Mouse (Mus musculus): ENCODE results near the gene Ctbp2. TPM values are rescaled to one million over a fixed set of nuclear protein-coding genes. Genes with fewer than 3 reads are reported as not detected.

Gene Ctbp2
- polyA plus RNA-seq, 1 experiment from 2014 or later, result 72.6 TPM

GRCm38 (mm10) chr7:132977981-132978380 lies 146.2 kb downstream of the Ctbp2 start:
- Histone ChIP-seq H3K4me1 (replicated peaks; ENCODE audit: control insufficient read depth, insufficient read depth, low read length) (no peaks in the 10 kb centered on the region; the same call in 1 of the 2 replicates), H3K9me3 (ENCODE audit: control insufficient read depth, low read length) (no peaks in the 10 kb centered on the region), H3K27me3 (ENCODE audit: control insufficient read depth, insufficient read depth, low read length) (no peaks in the 10 kb centered on the region), H3K36me3 (replicated peaks; ENCODE audit: control insufficient read depth, insufficient read depth) (peaks cover 35% of the 10 kb centered on the region), H3K4me2 (replicated peaks) (no peak overlapping the region), H3K9ac (no peak overlapping the region), H3K27ac (no peak overlapping the region), H3K4me3 (replicated peaks; ENCODE audit: low read length) (no peak overlapping the region)
- ATAC-seq (ENCODE audit: low FRiP score) (no peak), DNase-seq (ENCODE audit: low spot score) (no peak)
- 96% methylated on average over 2 of the region's 2 CpGs for WGBS

GRCm38 (mm10) chr7:132976079-132976478 lies 148.1 kb downstream of the Ctbp2 start:
- DNase-seq (ENCODE audit: low spot score), result no peak

GRCm38 (mm10) chr7:132972079-132972478 lies 152.1 kb downstream of the Ctbp2 start:
- no peak overlapping the region for H3K4me3 ChIP-seq (replicated peaks; ENCODE audit: low read length)
- no peaks in the 10 kb centered on the region for H3K27me3 ChIP-seq (ENCODE audit: control insufficient read depth, insufficient read depth, low read length)
- ATAC-seq (ENCODE audit: low FRiP score) (no peak), DNase-seq (ENCODE audit: low spot score) (no peak)
- peaks cover 13% of the 10 kb centered on the region for H3K36me3 ChIP-seq (replicated peaks; ENCODE audit: control insufficient read depth, insufficient read depth)
- no peak overlapping the region for H3K9ac ChIP-seq
- no peak overlapping the region for H3K4me2 ChIP-seq (replicated peaks)
- H3K27ac ChIP-seq, result no peak overlapping the region
- 92% methylated on average over 2 of the region's 2 CpGs for WGBS
- no peaks in the 10 kb centered on the region; the same call in 1 of the 2 replicates for H3K4me1 ChIP-seq (replicated peaks; ENCODE audit: control insufficient read depth, insufficient read depth, low read length)
- no peaks in the 10 kb centered on the region for H3K9me3 ChIP-seq (ENCODE audit: control insufficient read depth, low read length)

More at GRCm38 (mm10) chr7:132976079-132976478, 148.1 kb downstream of the Ctbp2 start:
- no peak overlapping the region for H3K9ac ChIP-seq
- WGBS, result 55% methylated on average over 2 of the region's 2 CpGs
- H3K27me3 ChIP-seq (ENCODE audit: control insufficient read depth, insufficient read depth, low read length), result no peaks in the 10 kb centered on the region
- H3K4me1 ChIP-seq (replicated peaks; ENCODE audit: control insufficient read depth, insufficient read depth, low read length), result no peaks in the 10 kb centered on the region; the same call in 1 of the 2 replicates
- H3K27ac ChIP-seq, result 0 out of 2 replicates have a peak overlapping the region, but pooled peaks have one; percentile 14
- H3K9me3 ChIP-seq (ENCODE audit: control insufficient read depth, low read length), result no peaks in the 10 kb centered on the region
- ATAC-seq (ENCODE audit: low FRiP score), result no peak
- H3K4me2 ChIP-seq (replicated peaks), result no peak overlapping the region
- peaks cover 18% of the 10 kb centered on the region for H3K36me3 ChIP-seq (replicated peaks; ENCODE audit: control insufficient read depth, insufficient read depth)
- no peak overlapping the region for H3K4me3 ChIP-seq (replicated peaks; ENCODE audit: low read length)

- 82% methylated on average over 2 of the region's 2 CpGs for WGBS
Observed at GRCm38 (mm10) chr7:132965707-132966106, 158.4 kb downstream of the Ctbp2 start.

GRCm38 (mm10) chr7:132964395-132964794 lies 159.8 kb downstream of the Ctbp2 start:
- Histone ChIP-seq H3K27ac (no peak overlapping the region), H3K9me3 (ENCODE audit: control insufficient read depth, low read length) (no peaks in the 10 kb centered on the region), H3K4me1 (replicated peaks; ENCODE audit: control insufficient read depth, insufficient read depth, low read length) (no peaks in the 10 kb centered on the region), H3K36me3 (replicated peaks; ENCODE audit: control insufficient read depth, insufficient read depth) (peaks cover 8% of the 10 kb centered on the region), H3K4me2 (replicated peaks) (no peak overlapping the region), H3K9ac (no peak overlapping the region), H3K27me3 (ENCODE audit: control insufficient read depth, insufficient read depth, low read length) (no peaks in the 10 kb centered on the region), H3K4me3 (replicated peaks; ENCODE audit: low read length) (no peak overlapping the region)
- no peak for DNase-seq (ENCODE audit: low spot score)
- 84% methylated on average over 3 of the region's 3 CpGs for WGBS
- ATAC-seq (ENCODE audit: low FRiP score), result no peak

More at GRCm38 (mm10) chr7:132965707-132966106, 158.4 kb downstream of the Ctbp2 start:
- H3K36me3 ChIP-seq (replicated peaks; ENCODE audit: control insufficient read depth, insufficient read depth), result peaks cover 8% of the 10 kb centered on the region
- no peak overlapping the region for H3K4me3 ChIP-seq (replicated peaks; ENCODE audit: low read length)
- no peak overlapping the region for H3K9ac ChIP-seq
- H3K27ac ChIP-seq, result no peak overlapping the region
- no peaks in the 10 kb centered on the region for H3K4me1 ChIP-seq (replicated peaks; ENCODE audit: control insufficient read depth, insufficient read depth, low read length)
- H3K27me3 ChIP-seq (ENCODE audit: control insufficient read depth, insufficient read depth, low read length), result no peaks in the 10 kb centered on the region
- no peaks in the 10 kb centered on the region for H3K9me3 ChIP-seq (ENCODE audit: control insufficient read depth, low read length)
- no peak overlapping the region for H3K4me2 ChIP-seq (replicated peaks)
- ATAC-seq (ENCODE audit: low FRiP score) (no peak), DNase-seq (ENCODE audit: low spot score) (no peak)

- WGBS, result 92% methylated on average over 3 of the region's 3 CpGs
- ATAC-seq (ENCODE audit: low FRiP score), result no peak
Observed at GRCm38 (mm10) chr7:132950613-132951012, 173.5 kb downstream of the Ctbp2 start.

GRCm38 (mm10) chr7:132949968-132950367 lies 174.2 kb downstream of the Ctbp2 start:
- WGBS, result 82% methylated on average over 4 of the region's 4 CpGs
- no peaks in the 10 kb centered on the region for H3K36me3 ChIP-seq (replicated peaks; ENCODE audit: control insufficient read depth, insufficient read depth)
- H3K9ac ChIP-seq, result no peak overlapping the region
- H3K4me3 ChIP-seq (replicated peaks; ENCODE audit: low read length), result no peak overlapping the region
- H3K27me3 ChIP-seq (ENCODE audit: control insufficient read depth, insufficient read depth, low read length), result no peaks in the 10 kb centered on the region
- ATAC-seq (ENCODE audit: low FRiP score) (no peak), DNase-seq (ENCODE audit: low spot score) (no peak)
- H3K4me1 ChIP-seq (replicated peaks; ENCODE audit: control insufficient read depth, insufficient read depth, low read length), result no peaks in the 10 kb centered on the region
- no peak overlapping the region for H3K4me2 ChIP-seq (replicated peaks)
- H3K9me3 ChIP-seq (ENCODE audit: control insufficient read depth, low read length), result no peaks in the 10 kb centered on the region
- no peak overlapping the region for H3K27ac ChIP-seq

More at GRCm38 (mm10) chr7:132950613-132951012, 173.5 kb downstream of the Ctbp2 start:
- Histone ChIP-seq H3K9me3 (ENCODE audit: control insufficient read depth, low read length) (no peaks in the 10 kb centered on the region), H3K4me2 (replicated peaks) (no peak overlapping the region), H3K9ac (no peak overlapping the region), H3K36me3 (replicated peaks; ENCODE audit: control insufficient read depth, insufficient read depth) (no peaks in the 10 kb centered on the region), H3K27me3 (ENCODE audit: control insufficient read depth, insufficient read depth, low read length) (no peaks in the 10 kb centered on the region), H3K4me3 (replicated peaks; ENCODE audit: low read length) (no peak overlapping the region), H3K27ac (no peak overlapping the region), H3K4me1 (replicated peaks; ENCODE audit: control insufficient read depth, insufficient read depth, low read length) (no peaks in the 10 kb centered on the region)
- no peak for DNase-seq (ENCODE audit: low spot score)

GRCm38 (mm10) chr7:132940569-132940968 lies 183.6 kb downstream of the Ctbp2 start:
- no peak overlapping the region for H3K9ac ChIP-seq
- WGBS, result 86% methylated on average over 2 of the region's 2 CpGs
- H3K27me3 ChIP-seq (ENCODE audit: control insufficient read depth, insufficient read depth, low read length), result no peaks in the 10 kb centered on the region

GRCm38 (mm10) chr7:132939118-132939517 lies 185.0 kb downstream of the Ctbp2 start:
- no peak overlapping the region for H3K4me3 ChIP-seq (replicated peaks; ENCODE audit: low read length)
- no peak overlapping the region for H3K27ac ChIP-seq
- no peak for ATAC-seq (ENCODE audit: low FRiP score)
- 92% methylated on average over 2 of the region's 2 CpGs for WGBS
- no peak overlapping the region for H3K4me2 ChIP-seq (replicated peaks)
- H3K9me3 ChIP-seq (ENCODE audit: control insufficient read depth, low read length), result no peaks in the 10 kb centered on the region
- H3K4me1 ChIP-seq (replicated peaks; ENCODE audit: control insufficient read depth, insufficient read depth, low read length), result no peaks in the 10 kb centered on the region
- no peaks in the 10 kb centered on the region for H3K36me3 ChIP-seq (replicated peaks; ENCODE audit: control insufficient read depth, insufficient read depth)
- H3K27me3 ChIP-seq (ENCODE audit: control insufficient read depth, insufficient read depth, low read length), result no peaks in the 10 kb centered on the region
- no peak overlapping the region for H3K9ac ChIP-seq
- no peak for DNase-seq (ENCODE audit: low spot score)

More at GRCm38 (mm10) chr7:132940569-132940968, 183.6 kb downstream of the Ctbp2 start:
- ATAC-seq (ENCODE audit: low FRiP score) (no peak), DNase-seq (ENCODE audit: low spot score) (no peak)
- Histone ChIP-seq H3K4me3 (replicated peaks; ENCODE audit: low read length) (no peak overlapping the region), H3K9me3 (ENCODE audit: control insufficient read depth, low read length) (no peaks in the 10 kb centered on the region), H3K4me2 (replicated peaks) (no peak overlapping the region), H3K36me3 (replicated peaks; ENCODE audit: control insufficient read depth, insufficient read depth) (no peaks in the 10 kb centered on the region), H3K27ac (no peak overlapping the region), H3K4me1 (replicated peaks; ENCODE audit: control insufficient read depth, insufficient read depth, low read length) (no peaks in the 10 kb centered on the region)
